ENCODE assay signal across 13 mouse cellular contexts in the genomic region with DNA sequence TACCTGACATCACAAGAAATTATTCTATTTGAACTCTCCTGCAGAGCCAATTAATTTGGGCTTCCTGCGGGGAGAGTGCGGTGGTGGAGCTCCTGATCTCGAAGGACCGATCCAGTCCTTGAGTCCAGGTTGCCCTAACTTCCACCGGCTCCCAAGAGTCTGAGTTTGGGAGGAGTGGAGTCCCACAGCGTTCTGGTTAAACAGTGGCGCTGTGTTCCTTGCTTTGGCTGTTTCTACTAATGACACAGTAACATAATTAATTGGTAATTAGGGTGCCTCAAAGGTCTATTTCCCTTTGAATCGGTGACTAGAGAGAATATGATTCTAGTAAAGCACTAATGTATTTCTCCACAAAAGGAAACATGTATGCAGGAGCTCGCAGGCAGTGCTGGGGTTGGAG.
A peak's percentile ranks its signal among the peaks of the same experiment; 100 is the strongest.
DNase-seq lines count a peak whose midpoint lies in the region; ATAC-seq and TF ChIP-seq lines count a peak whose summit lies in the region.
"Had no signal": no experiment of that assay in that cellular context is flagged by ENCODE, and none has a peak within 500 bp of the region (broad histone marks: within the 10 kb centered on the region; RNA-seq: fewer than 3 reads in every experiment).

No protein-coding gene starts in this region.

- no peaks in the 10 kb centered on the region for H3K9me3 ChIP-seq in kidney, postnatal 0 days (replicated peaks; ENCODE audit: low read length)
- no peaks in the 10 kb centered on the region for H3K9me3 ChIP-seq in forebrain, embryonic 14.5 days (replicated peaks; ENCODE audit: control insufficient read depth, low read length)
- no peaks in the 10 kb centered on the region for H3K9me3 ChIP-seq in limb, embryonic 11.5 days (ENCODE audit: control insufficient read depth, low read length)
- H3K9me3 ChIP-seq: embryonic facial prominence, embryonic 13.5 days; G1E; intestine, embryonic 15.5 days; megakaryocyte, embryonic 14.5 days had no signal

- WGBS in kidney, postnatal 0 days: 54% methylated on average over 9 of the region's 9 CpGs
- WGBS in forebrain, embryonic 14.5 days: 5% methylated on average over 9 of the region's 9 CpGs
- WGBS in limb, embryonic 11.5 days: 26% methylated on average over 9 of the region's 9 CpGs

- H3K9ac ChIP-seq in kidney, postnatal 0 days (ENCODE audit: low read depth, low read length): no peak overlapping the region
- H3K9ac ChIP-seq in forebrain, embryonic 14.5 days (ENCODE audit: low read length): 0 out of 2 replicates have a peak overlapping the region, but pooled peaks have one; percentile 26
- H3K9ac ChIP-seq in limb, embryonic 11.5 days (ENCODE audit: low read length): no peak overlapping the region
- H3K9ac ChIP-seq: embryonic facial prominence, embryonic 13.5 days; intestine, embryonic 15.5 days had no signal

- H3K36me3 ChIP-seq in kidney, postnatal 0 days (ENCODE audit: insufficient read depth, low read length): no peaks in the 10 kb centered on the region
- H3K36me3 ChIP-seq in forebrain, embryonic 14.5 days (ENCODE audit: control insufficient read depth, insufficient read depth, low read length): peaks cover 37% of the 10 kb centered on the region
- H3K36me3 ChIP-seq in limb, embryonic 11.5 days (ENCODE audit: control insufficient read depth, insufficient read depth, low read length): 0 out of 2 replicates have a peak, but pooled peaks cover 4% of the 10 kb centered on the region
- H3K36me3 ChIP-seq: intestine, embryonic 15.5 days had no signal

- TF ChIP-seq CTCF in kidney, postnatal 0 days (IDR thresholded peaks at IDR 0.05; ENCODE audit: low read depth): no peak

- no peak for DNase-seq in kidney, postnatal 0 days (ENCODE audit: low spot score)
- no peak for DNase-seq in kidney, adult 8-10 months
- peak; percentile 75 for DNase-seq in forebrain, embryonic 14.5 days (ENCODE audit: low spot score)
- no peak for DNase-seq in limb, embryonic 11.5 days (ENCODE audit: low spot score)
- DNase-seq in retina, embryonic 14.5 days (ENCODE audit: low spot score): peak; percentile 35
- no peak for DNase-seq in layer of hippocampus, postnatal 10 days (ENCODE audit: low spot score in 2 of 2)
- no peak for DNase-seq in liver
- DNase-seq: adrenal gland, postnatal 10 days; cerebellum, postnatal 25 days had no signal

- peaks cover 9% of the 10 kb centered on the region for H3K4me1 ChIP-seq in kidney, postnatal 0 days (replicated peaks; ENCODE audit: insufficient read depth, low read length)
- H3K4me1 ChIP-seq in forebrain, embryonic 14.5 days (ENCODE audit: control insufficient read depth, insufficient read depth, low read length): peaks cover 53% of the 10 kb centered on the region
- H3K4me1 ChIP-seq in limb, embryonic 11.5 days (ENCODE audit: control insufficient read depth, insufficient read depth, low read length): peaks cover 39% of the 10 kb centered on the region

- no peak overlapping the region for H3K4me3 ChIP-seq in kidney, postnatal 0 days (replicated peaks; ENCODE audit: low read depth, low read length)
- H3K4me3 ChIP-seq in forebrain, embryonic 14.5 days (ENCODE audit: low read depth, low read length): no peak overlapping the region
- no peak overlapping the region for H3K4me3 ChIP-seq in limb, embryonic 11.5 days (ENCODE audit: low read depth, low read length)
- H3K4me3 ChIP-seq: embryonic facial prominence, embryonic 13.5 days; intestine, embryonic 15.5 days; megakaryocyte, embryonic 14.5 days had no signal

- no peak overlapping the region for H3K4me2 ChIP-seq in kidney, postnatal 0 days (ENCODE audit: low read length)
- no peak overlapping the region for H3K4me2 ChIP-seq in forebrain, embryonic 14.5 days (ENCODE audit: low read length)
- H3K4me2 ChIP-seq in limb, embryonic 11.5 days (ENCODE audit: low read depth, severe bottlenecking): no peak overlapping the region
- H3K4me2 ChIP-seq: embryonic facial prominence, embryonic 13.5 days; intestine, embryonic 15.5 days had no signal

- H3K27ac ChIP-seq in kidney, postnatal 0 days: peak overlapping the region; percentile 38; the same call in 1 of the 2 replicates
- H3K27ac ChIP-seq in forebrain, embryonic 14.5 days (ENCODE audit: low read depth, low read length): peak overlapping the region; percentile 61; the same call in 1 of the 2 replicates
- peak overlapping the region; percentile 36; the same call in 1 of the 2 replicates for H3K27ac ChIP-seq in limb, embryonic 11.5 days (replicated peaks; ENCODE audit: low read depth, low read length)
- H3K27ac ChIP-seq: embryonic facial prominence, embryonic 13.5 days; intestine, embryonic 15.5 days had no signal

- H3K27me3 ChIP-seq in kidney, postnatal 0 days (ENCODE audit: insufficient read depth, low read length): no peaks in the 10 kb centered on the region
- no peaks in the 10 kb centered on the region for H3K27me3 ChIP-seq in forebrain, embryonic 14.5 days (replicated peaks; ENCODE audit: control insufficient read depth, insufficient read depth, low read length)
- no peaks in the 10 kb centered on the region for H3K27me3 ChIP-seq in limb, embryonic 11.5 days (ENCODE audit: control insufficient read depth, insufficient read depth, low read length)
- H3K27me3 ChIP-seq: embryonic facial prominence, embryonic 13.5 days had no signal

- no peak for ATAC-seq in kidney, postnatal 0 days (replicated peaks; ENCODE audit: low FRiP score, low read depth)
- peak; percentile 6; the same call in 1 of the 2 replicates for ATAC-seq in forebrain, embryonic 14.5 days
- ATAC-seq in limb, embryonic 11.5 days (ENCODE audit: insufficient number of reproducible peaks, low FRiP score, low TSS enrichment, low read depth): no peak
- ATAC-seq: intestine, embryonic 15.5 days had no signal

Comparison
In these comparisons a context has a peak if more than half of its experiments do, and no peak if none do; other contexts are left out.
1. DNase-seq: peak in forebrain, embryonic 14.5 days (single experiment) and retina, embryonic 14.5 days (single experiment); none in kidney, postnatal 0 days (single experiment), kidney, adult 8-10 months (0 of 2), limb, embryonic 11.5 days (single experiment), layer of hippocampus, postnatal 10 days (0 of 2) and liver (single experiment).
2. Peak in every context shown above with its lines, with median percentiles within 50 percentile points of each other: H3K27ac ChIP-seq.